Mouse (Mus musculus): Measurements from ENCODE around the gene Thoc3. TPM values are rescaled to one million over a fixed set of nuclear protein-coding genes. Genes with fewer than 3 reads are reported as not detected.
"Not testable (repeated sequence)": the region's sequence is repeated elsewhere in the genome, so short reads cannot be mapped to it uniquely, and the experiment has no call there.

The Thoc3 gene
- polyA plus RNA-seq (2012), result 5.1 and 5.7 TPM in 2 replicates

DNA sequence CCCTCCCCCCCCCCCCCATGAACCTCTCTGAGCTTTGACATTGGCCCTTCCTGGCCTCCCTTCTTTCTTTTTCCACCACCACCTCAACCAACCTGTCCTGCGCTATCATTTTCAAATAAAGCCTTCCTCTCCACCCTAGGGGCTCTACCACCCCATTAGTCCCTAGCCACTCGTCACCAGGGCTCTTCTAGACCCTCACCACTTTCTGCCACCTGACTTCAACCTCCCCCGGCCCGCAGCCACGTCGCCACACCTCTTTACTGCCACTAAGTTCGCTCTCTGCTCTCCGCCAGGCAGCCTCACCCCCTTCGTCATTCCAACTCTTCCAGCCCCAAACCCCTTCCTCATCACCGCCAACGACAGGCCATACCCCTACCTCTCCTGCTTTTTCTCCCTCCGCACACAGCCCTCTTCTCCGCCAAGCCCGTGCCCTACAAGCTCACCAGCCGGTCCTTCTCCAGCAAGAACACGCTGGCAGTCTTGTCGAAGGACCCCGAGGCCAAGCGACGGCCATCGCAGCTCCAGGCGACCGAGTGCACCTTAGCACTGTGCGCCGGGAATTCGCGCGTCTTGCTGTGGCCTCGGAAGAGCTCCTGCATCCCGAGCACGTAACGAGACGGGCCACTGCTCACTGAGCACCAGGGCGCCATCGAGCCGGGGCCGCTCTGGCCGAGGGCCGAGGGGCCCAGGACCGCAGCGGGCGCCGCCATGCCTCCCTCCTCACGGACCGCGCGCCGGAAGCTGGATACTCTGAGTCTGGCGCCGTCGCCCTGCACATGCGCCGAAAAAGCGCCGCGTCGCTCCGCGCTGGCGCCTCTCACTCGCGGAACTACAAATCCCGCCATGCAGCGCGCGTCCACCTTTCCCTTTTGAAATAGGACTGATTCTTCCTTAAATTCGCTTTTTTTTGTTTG, at the start of gene Thoc3:
Gene Thoc3, minus strand, starts transcription at position 752 of the 914 bp plus-strand sequence.
- Histone ChIP-seq H3K36me3 (ENCODE audit: control insufficient read depth) (peaks cover 44% of the 10 kb centered on the region), H3K27me3 (ENCODE audit: control insufficient read depth) (no peaks in the 10 kb centered on the region), H3K4me3 (replicated peaks) (peak within 1 kb of the TSS; percentile 90), H3K4me1 (ENCODE audit: control insufficient read depth) (peaks cover 18% of the 10 kb centered on the region), H3K9me3 (ENCODE audit: control insufficient read depth, low read length) (peaks cover 14% of the 10 kb centered on the region)
- no peak for TF ChIP-seq TAL1 (IDR thresholded peaks at IDR 0.05; ENCODE audit: low read length)
- TF ChIP-seq GATA1 (IDR thresholded peaks at IDR 0.05; ENCODE audit: low read length), result no peak

DNA sequence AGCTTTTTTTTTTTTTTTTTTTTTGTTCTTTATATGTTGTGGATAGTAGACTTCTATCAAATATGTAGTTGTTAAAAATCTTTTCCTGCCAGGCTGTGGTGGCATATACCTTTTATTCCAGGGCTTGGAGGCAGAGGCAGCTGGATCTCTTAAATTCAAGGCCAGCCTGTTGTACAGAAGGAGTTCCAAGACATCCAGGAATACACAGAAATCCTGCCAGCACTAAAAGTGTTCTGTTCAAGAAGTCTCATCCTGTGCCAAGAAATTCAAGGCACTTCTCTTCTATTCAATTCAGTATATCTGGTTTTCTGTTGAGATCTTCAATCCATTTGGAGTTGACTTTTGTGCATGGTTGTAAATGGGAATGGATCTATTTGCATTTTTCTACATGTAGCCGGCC, 37.3 kb upstream of the Thoc3 start:
- TF ChIP-seq TAL1 (IDR thresholded peaks at IDR 0.05; ENCODE audit: low read length) (no peak), GATA1 (IDR thresholded peaks at IDR 0.05; ENCODE audit: low read length) (no peak)
- Histone ChIP-seq H3K27me3 (ENCODE audit: control insufficient read depth) (peaks cover 22% of the 10 kb centered on the region), H3K4me1 (ENCODE audit: control insufficient read depth) (peaks cover 40% of the 10 kb centered on the region), H3K9me3 (ENCODE audit: control insufficient read depth, low read length) (no peaks in the 10 kb centered on the region), H3K4me3 (replicated peaks) (no peak overlapping the region), H3K36me3 (ENCODE audit: control insufficient read depth) (no peaks in the 10 kb centered on the region)

DNA sequence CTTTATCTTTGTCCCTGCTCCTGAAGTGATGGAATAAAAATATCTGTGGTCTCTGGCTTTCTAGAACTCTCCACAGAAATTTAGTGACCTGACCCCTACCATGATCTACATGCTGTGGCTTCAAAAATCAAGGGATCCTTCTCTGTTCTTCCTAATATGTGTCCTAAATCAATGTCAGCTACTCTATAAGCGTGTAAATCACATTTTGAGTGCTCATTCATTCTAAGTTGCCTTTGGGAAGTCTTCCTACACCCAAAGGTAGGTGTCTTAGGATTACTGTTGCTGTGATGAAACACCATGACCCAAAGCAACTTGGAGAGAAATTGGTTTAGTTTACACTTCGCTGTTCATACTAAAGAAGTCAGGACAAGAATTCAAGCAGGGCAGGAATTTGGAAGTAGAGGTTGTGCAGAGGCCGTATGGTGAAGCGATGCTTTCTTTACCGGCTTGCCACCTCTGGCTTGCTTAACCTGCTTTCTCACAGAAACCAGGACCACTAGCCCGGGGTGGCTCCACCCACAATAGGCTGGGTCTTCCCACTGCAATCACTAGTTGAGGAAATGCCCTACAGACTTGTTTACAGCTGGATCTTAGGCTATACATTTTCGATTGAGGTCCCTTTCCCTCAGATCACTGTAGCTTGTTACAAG, 36.1 kb upstream of the Thoc3 start:
- Histone ChIP-seq H3K27me3 (ENCODE audit: control insufficient read depth) (peaks cover 23% of the 10 kb centered on the region), H3K4me1 (ENCODE audit: control insufficient read depth) (peaks cover 47% of the 10 kb centered on the region), H3K4me3 (replicated peaks) (peak overlapping the region; percentile 79), H3K36me3 (ENCODE audit: control insufficient read depth) (no peaks in the 10 kb centered on the region), H3K9me3 (ENCODE audit: control insufficient read depth, low read length) (no peaks in the 10 kb centered on the region)
- TF ChIP-seq TAL1 (IDR thresholded peaks at IDR 0.05; ENCODE audit: low read length) (no peak), GATA1 (IDR thresholded peaks at IDR 0.05; ENCODE audit: low read length) (no peak)

DNA sequence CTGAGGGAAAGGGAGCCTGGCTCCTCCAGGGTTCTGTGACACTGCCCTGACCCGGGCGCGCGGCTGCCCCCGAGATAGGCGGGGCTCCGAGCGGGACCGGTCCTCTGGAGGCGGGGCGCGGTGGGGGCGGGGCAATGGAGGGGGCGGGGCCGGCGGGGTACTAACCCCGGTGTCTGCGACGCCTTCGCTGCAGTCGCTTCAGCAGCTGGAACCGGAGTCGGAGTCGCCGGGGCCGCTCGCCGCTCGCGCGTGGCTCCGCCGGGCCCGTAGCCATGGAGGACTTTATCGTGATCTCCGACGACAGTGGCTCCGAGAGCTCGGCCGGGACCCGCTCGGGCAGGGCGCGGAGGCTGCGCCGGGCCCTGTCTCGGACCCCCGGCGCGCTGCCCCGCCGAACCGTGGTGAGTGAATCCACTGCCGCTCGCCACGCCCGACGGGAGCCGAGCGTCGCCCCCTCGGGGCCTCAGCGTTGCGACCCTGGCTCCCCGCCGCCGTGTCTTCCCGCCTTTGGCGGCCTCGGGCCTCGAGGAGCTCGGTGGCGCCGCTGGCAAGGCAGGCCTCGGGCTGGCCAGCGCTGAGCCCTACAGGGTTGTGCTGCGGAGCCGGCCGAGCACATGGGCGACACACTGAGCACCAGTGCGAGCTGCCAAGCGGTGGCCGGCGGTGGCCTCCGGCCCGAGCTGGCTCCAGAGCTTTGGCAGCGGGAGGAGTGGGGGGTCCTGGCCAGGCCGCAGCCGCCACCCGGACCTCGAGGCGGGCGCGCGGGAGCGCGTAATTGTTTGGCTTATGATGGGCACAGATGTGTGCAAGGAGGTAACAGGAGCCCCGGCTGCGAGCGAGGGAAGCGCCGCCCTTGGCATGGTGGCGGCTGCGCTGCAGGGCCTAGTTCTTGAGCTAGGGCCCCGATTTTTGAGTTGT, 35.2 kb upstream of the Thoc3 start, which contains the start of gene Simc1:
Gene Simc1, plus strand, starts transcription at position 176 of the 918 bp plus-strand sequence.
- Histone ChIP-seq H3K4me3 (replicated peaks) (peak within 1 kb of the TSS; percentile 79), H3K9me3 (ENCODE audit: control insufficient read depth, low read length) (no peaks in the 10 kb centered on the region), H3K27me3 (ENCODE audit: control insufficient read depth) (peaks cover 32% of the 10 kb centered on the region), H3K4me1 (ENCODE audit: control insufficient read depth) (peaks cover 44% of the 10 kb centered on the region), H3K36me3 (ENCODE audit: control insufficient read depth) (no peaks in the 10 kb centered on the region)
- TF ChIP-seq TAL1 (IDR thresholded peaks at IDR 0.05; ENCODE audit: low read length), result no peak
- TF ChIP-seq GATA1 (IDR thresholded peaks at IDR 0.05; ENCODE audit: low read length), result no peak

DNA sequence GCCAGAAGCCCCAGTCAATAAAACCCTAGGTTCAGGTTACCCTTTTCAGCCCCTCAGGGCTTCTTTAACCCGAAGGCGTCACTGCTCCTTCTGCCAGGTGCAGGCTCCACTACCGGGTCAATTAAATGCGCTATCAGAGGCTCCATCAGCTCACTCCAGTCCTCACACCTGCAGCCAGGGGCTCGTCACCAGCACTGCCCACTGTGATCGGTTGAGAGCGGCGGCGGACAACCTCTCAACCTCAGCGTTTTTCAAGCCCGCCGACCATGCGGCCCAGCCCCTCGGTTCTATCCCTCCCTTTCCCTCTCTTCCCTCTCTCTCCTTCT, 34.6 kb upstream of the Thoc3 start:
- Histone ChIP-seq H3K27me3 (ENCODE audit: control insufficient read depth) (peaks cover 37% of the 10 kb centered on the region), H3K4me1 (ENCODE audit: control insufficient read depth) (peaks cover 44% of the 10 kb centered on the region), H3K4me3 (replicated peaks) (peak overlapping the region; percentile 79), H3K36me3 (ENCODE audit: control insufficient read depth) (no peaks in the 10 kb centered on the region), H3K9me3 (ENCODE audit: control insufficient read depth, low read length) (no peaks in the 10 kb centered on the region)
- TF ChIP-seq GATA1 (IDR thresholded peaks at IDR 0.05; ENCODE audit: low read length) (no peak), TAL1 (IDR thresholded peaks at IDR 0.05; ENCODE audit: low read length) (no peak)

DNA sequence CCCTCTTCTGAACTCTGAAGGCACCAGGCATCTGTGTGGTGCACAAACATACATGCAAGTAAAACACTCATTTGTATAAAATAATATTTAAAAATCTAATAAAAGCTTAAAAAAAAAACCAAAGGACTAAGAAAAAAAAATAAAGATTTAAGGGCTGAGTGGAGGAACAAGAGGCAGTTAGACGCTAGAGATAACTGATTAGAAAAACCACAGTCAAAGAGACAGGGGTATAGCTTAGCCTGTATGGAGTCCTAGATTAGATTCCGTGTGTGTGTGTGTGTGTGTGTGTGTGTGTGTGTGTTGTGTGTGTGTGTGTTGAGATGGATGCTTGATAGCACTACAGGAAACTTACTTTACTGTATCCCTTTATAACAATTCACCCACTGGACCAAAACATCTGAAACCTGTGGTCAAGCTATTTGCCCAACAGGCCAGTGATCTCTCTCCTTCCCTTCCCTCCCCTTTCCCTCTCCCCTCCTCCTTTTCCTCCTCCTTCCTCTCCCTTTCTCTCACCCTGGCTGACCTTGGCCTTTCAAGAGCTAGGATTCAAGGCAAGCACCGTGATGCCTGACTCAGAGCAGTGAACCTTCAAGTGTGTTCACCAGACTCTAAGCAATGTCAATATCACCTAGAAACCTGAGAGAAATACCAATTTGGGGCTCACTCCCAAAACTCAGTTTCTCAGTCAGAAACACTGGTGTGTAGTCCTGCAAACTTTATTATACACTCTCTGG, 33.5 kb upstream of the Thoc3 start:
- no peak overlapping the region for H3K4me3 ChIP-seq (replicated peaks)
- peaks cover 42% of the 10 kb centered on the region for H3K27me3 ChIP-seq (ENCODE audit: control insufficient read depth)

DNA sequence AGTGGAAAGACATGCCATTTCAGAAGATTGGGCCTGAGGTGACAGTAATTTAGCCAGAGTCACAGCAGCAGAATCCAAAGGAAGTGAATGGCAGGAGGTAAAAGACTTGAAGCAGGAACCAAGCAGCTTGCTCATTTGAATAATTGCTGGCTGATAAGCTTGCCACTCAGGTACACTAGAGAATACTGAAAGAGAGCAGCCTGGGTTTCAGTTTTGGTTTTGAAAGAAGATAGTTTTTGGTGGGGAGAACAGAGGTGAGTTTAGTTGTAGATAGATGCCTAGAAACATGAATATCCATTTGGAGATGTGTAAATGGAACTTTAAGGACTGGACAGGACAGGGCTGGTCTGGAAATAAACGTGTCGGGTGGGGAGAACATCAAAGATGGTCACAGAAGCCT, 32.7 kb upstream of the Thoc3 start:
- no peaks in the 10 kb centered on the region for H3K36me3 ChIP-seq (ENCODE audit: control insufficient read depth)
- H3K9me3 ChIP-seq (ENCODE audit: control insufficient read depth, low read length), result no peaks in the 10 kb centered on the region
- no peak overlapping the region for H3K4me3 ChIP-seq (replicated peaks)
- H3K27me3 ChIP-seq (ENCODE audit: control insufficient read depth), result peaks cover 42% of the 10 kb centered on the region
- peaks cover 43% of the 10 kb centered on the region for H3K4me1 ChIP-seq (ENCODE audit: control insufficient read depth)
- TF ChIP-seq TAL1 (IDR thresholded peaks at IDR 0.05; ENCODE audit: low read length) (no peak), GATA1 (IDR thresholded peaks at IDR 0.05; ENCODE audit: low read length) (no peak)

More for the DNA sequence above, 33.5 kb upstream of the Thoc3 start:
- TF ChIP-seq GATA1 (IDR thresholded peaks at IDR 0.05; ENCODE audit: low read length) (no peak), TAL1 (IDR thresholded peaks at IDR 0.05; ENCODE audit: low read length) (no peak)
- Histone ChIP-seq H3K36me3 (ENCODE audit: control insufficient read depth) (no peaks in the 10 kb centered on the region), H3K9me3 (ENCODE audit: control insufficient read depth, low read length) (no peaks in the 10 kb centered on the region), H3K4me1 (ENCODE audit: control insufficient read depth) (peaks cover 44% of the 10 kb centered on the region)

DNA sequence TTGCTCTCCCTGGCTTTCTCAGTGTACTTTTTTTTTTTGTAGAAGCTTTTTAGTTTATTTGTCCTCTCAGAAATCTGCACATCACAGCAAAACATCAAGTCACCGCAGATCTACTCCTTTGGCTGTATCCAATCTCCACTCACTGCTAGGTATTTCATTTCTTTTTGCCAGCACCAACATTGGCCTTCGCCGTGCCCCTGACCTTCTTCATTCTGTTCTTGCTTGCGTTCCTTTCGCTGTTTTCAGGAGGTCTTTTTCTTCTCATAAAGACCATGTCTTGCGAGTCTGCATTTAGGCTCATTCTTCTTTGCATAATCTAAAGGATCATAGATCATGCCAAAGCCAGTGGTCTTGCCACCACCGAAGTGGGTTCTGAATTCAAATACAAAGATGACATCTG, 30.9 kb upstream of the Thoc3 start:
- Histone ChIP-seq H3K27me3 (ENCODE audit: control insufficient read depth) (peaks cover 43% of the 10 kb centered on the region), H3K4me1 (ENCODE audit: control insufficient read depth) (peaks cover 35% of the 10 kb centered on the region)
- not testable (repeated sequence) for H3K4me3 ChIP-seq (replicated peaks); H3K9me3 ChIP-seq (ENCODE audit: control insufficient read depth, low read length); H3K36me3 ChIP-seq (ENCODE audit: control insufficient read depth)
